Mouse (Mus musculus) forebrain, embryonic 14.5 days (tissue): Measurements from ENCODE around the gene Creb3l2. TPM values are rescaled to one million over a fixed set of nuclear protein-coding genes. Genes with fewer than 3 reads are reported as not detected.

Experiments used
- ATAC-seq: fragments of 200-750 bp; cut with Nextera tagmentation; 2 replicates; pipeline ENCODE4 v1.8.0; 2017; ENCODE audit warnings: mild to moderate bottlenecking, moderate library complexity
- DNase-seq: peaks from one replicate; pipeline ENCODE4 v3.0.0-alpha.2; 2015; ENCODE audit warnings: low spot score
- H3K27ac ChIP-seq: fragments of 300-500 bp; sonication (generic); 2 replicates; pipeline ENCODE4 v1.5.1; 2014; ENCODE audit warnings: low read depth, mild to moderate bottlenecking, control low read depth, low read length, moderate library complexity
- H3K27me3 ChIP-seq: fragments of 300-500 bp; sonication (generic); replicated peaks from 2 replicates; pipeline ENCODE4 v1.6.1; 2014; ENCODE audit warnings: low read length, control low read depth, mixed read lengths; ENCODE audit not compliant: control insufficient read depth, insufficient read depth
- H3K36me3 ChIP-seq: fragments of 300-500 bp; sonication (generic); 2 replicates; pipeline ENCODE4 v1.6.1; 2014; ENCODE audit warnings: low read length, control low read depth; ENCODE audit not compliant: control insufficient read depth, insufficient read depth
- H3K4me1 ChIP-seq: fragments of 300-500 bp; sonication (generic); 2 replicates; pipeline ENCODE4 v1.6.1; 2014; ENCODE audit warnings: antibody characterized with exemption, low read length, control low read depth; ENCODE audit not compliant: control insufficient read depth, insufficient read depth
- H3K4me2 ChIP-seq: fragments of 300-500 bp; sonication (generic); 2 replicates; pipeline ENCODE4 v1.6.1; 2014; ENCODE audit warnings: mild to moderate bottlenecking, control low read depth, low read length
- H3K4me3 ChIP-seq: fragments of 300-500 bp; sonication (generic); 2 replicates; pipeline ENCODE4 v1.5.1; 2014; ENCODE audit warnings: low read depth, low read length, control low read depth
- H3K9ac ChIP-seq: fragments of 300-500 bp; sonication (generic); 2 replicates; pipeline ENCODE4 v1.6.1; 2014; ENCODE audit warnings: mild to moderate bottlenecking, low read length, control low read depth, moderate library complexity
- H3K9me3 ChIP-seq: fragments of 300-500 bp; sonication (generic); replicated peaks from 2 replicates; pipeline ENCODE4 v1.6.1; 2016; ENCODE audit warnings: low read length, control low read depth, mixed read lengths; ENCODE audit not compliant: control insufficient read depth
- WGBS: fragments of 180-500 bp; shearing (Covaris S2); extraction: QIAGEN DNeasy Blood & Tissue Kit; methylation state at CpG from one replicate; pipeline ENCODE4 v1.1.7; 2014; 5-methylcytosine and 5-hydroxymethylcytosine counted together
- polyA plus RNA-seq: library from polyadenylated mRNA; unstranded; fragments of >200 nt; fragmentation: Nextera tagmentation; extraction: Ambion mirVana; gene quantifications from 2 replicates; pipeline ENCODE4 v1.2.1, GENCODE M21; 2014

Gene Creb3l2
- polyA plus RNA-seq, 1 experiment from 2014 or later, result 2.4 TPM

DNA sequence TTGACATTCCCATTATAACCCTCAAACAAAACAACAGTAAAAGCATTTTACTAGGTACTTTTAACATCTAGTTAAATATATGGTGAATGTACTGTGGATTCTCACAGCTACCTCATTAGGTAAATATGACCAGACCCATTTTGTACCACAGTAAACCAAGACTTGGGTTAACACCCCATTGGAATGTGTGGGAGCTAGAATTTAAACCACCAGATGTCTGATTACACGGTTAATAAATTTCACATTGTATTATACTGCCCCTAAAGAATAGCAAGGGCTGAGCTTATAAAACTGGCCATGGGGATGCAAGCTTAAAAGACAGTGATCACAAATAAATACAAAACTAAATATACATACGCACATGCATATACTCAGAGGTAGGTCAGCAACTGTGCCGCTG, 34.1 kb downstream of the Creb3l2 start:
- no peaks in the 10 kb centered on the region for H3K36me3 ChIP-seq
- H3K4me3 ChIP-seq, result no peak overlapping the region
- no peaks in the 10 kb centered on the region for H3K9me3 ChIP-seq
- DNase-seq, result no peak
- no peak overlapping the region for H3K27ac ChIP-seq
- H3K4me2 ChIP-seq, result no peak overlapping the region
- no peak for ATAC-seq
- no peaks in the 10 kb centered on the region for H3K4me1 ChIP-seq
- no peak overlapping the region for H3K9ac ChIP-seq
- no peaks in the 10 kb centered on the region for H3K27me3 ChIP-seq
- WGBS, result 94% methylated on average over 3 of the region's 3 CpGs

DNA sequence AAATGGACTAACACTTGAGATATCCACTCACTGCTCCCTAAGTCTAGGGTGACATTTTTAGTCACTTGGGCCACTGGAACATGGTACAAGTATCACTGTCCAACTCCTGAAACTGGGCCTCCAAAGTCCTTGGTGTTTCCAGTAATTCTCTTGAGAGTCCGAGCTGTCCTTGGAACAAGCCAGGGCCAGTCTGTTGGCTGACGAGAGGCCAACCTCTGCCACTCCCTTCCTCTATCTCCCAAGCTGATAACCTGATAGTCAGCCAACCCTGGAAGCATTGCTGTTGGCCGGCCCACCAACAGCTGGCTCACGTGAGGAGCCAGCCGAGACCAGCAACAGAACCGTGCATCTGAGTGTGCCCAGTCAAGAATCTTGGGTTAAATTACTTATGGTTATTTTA, 35.0 kb downstream of the Creb3l2 start:
- Histone ChIP-seq H3K9ac (no peak overlapping the region), H3K27ac (no peak overlapping the region), H3K36me3 (no peaks in the 10 kb centered on the region), H3K4me1 (no peaks in the 10 kb centered on the region), H3K27me3 (no peaks in the 10 kb centered on the region), H3K4me2 (no peak overlapping the region), H3K9me3 (no peaks in the 10 kb centered on the region), H3K4me3 (no peak overlapping the region)
- 94% methylated on average over 6 of the region's 6 CpGs for WGBS
- ATAC-seq, result no peak
- DNase-seq, result no peak

DNA sequence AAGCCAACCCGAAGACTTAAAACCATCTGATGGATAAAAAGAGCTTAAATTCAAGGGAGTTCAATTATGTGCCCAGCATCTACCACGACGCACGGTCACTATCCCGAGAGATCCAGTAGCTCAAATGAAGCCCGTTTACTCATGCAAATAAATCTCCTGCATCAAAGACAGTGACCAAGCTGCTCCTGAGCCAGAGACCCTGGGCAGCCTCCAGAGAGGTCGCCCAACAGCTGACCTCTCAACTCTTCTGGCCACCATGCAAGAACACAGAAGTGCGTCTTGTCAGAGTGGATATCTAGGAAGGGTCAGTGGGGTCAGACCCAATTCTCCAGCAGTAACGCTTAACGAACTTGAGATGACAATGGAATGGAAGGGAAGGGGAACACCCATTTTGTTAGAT, 35.9 kb downstream of the Creb3l2 start:
- DNase-seq (no peak), ATAC-seq (no peak)
- no peaks in the 10 kb centered on the region for H3K27me3 ChIP-seq
- no peaks in the 10 kb centered on the region for H3K4me1 ChIP-seq
- H3K27ac ChIP-seq, result no peak overlapping the region
- no peaks in the 10 kb centered on the region for H3K9me3 ChIP-seq
- no peak overlapping the region for H3K4me2 ChIP-seq
- WGBS, result 83% methylated on average over 10 of the region's 10 CpGs
- H3K4me3 ChIP-seq, result no peak overlapping the region
- H3K9ac ChIP-seq, result no peak overlapping the region
- H3K36me3 ChIP-seq, result no peaks in the 10 kb centered on the region

DNA sequence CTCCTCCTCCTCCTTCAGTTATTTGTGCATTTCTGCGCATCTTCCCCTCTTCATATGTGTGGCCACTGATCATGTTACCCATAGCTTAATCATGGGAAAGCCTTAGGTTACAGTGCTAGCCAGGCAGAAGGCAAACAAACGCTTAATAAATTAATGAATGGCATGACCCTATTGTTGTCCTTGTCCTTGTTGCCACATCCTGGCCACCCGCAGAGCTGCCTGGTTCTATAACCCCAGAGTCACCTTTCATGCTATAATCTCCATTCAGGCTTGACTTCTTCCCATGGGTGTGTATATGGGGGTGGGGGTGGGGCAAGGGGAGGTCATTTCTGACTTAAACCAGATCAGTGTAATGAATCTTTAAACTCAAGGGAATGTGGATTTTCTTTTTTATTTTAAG, 37.6 kb downstream of the Creb3l2 start:
- no peak overlapping the region for H3K4me2 ChIP-seq
- H3K27me3 ChIP-seq, result no peaks in the 10 kb centered on the region
- ATAC-seq (no peak), DNase-seq (no peak)
- no peak overlapping the region for H3K4me3 ChIP-seq
- no peak overlapping the region for H3K27ac ChIP-seq
- no peak overlapping the region for H3K9ac ChIP-seq
- no peaks in the 10 kb centered on the region for H3K4me1 ChIP-seq
- no peaks in the 10 kb centered on the region for H3K36me3 ChIP-seq
- WGBS, result 71% methylated on average over 3 of the region's 3 CpGs
- H3K9me3 ChIP-seq, result no peaks in the 10 kb centered on the region

DNA sequence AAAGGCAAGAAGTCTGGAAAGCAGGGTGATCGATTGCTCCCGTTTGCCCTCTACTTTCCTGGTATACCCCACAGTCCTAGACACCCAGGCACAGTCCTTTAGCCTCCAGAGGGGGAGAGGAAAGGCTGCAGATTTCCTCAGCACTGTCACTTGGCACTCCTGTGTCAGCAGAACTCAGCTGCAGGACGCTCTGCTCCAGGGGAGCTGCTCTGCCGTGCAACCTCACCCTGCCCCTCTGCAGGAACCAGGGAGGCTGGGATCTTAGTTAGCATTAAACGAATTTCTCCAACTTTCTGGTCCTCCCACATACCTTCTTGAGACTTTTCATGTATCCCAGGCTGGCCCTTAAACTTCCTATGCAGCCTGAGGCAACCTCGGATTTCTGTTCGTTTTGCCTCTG, 40.0 kb downstream of the Creb3l2 start:
- no peak overlapping the region for H3K4me3 ChIP-seq
- H3K27ac ChIP-seq, result no peak overlapping the region
- H3K36me3 ChIP-seq, result no peaks in the 10 kb centered on the region
- H3K27me3 ChIP-seq, result no peaks in the 10 kb centered on the region
- WGBS, result 61% methylated on average over 7 of the region's 7 CpGs
- ATAC-seq (no peak), DNase-seq (no peak)
- H3K9me3 ChIP-seq, result no peaks in the 10 kb centered on the region
- H3K9ac ChIP-seq, result no peak overlapping the region
- no peaks in the 10 kb centered on the region for H3K4me1 ChIP-seq
- no peak overlapping the region for H3K4me2 ChIP-seq

DNA sequence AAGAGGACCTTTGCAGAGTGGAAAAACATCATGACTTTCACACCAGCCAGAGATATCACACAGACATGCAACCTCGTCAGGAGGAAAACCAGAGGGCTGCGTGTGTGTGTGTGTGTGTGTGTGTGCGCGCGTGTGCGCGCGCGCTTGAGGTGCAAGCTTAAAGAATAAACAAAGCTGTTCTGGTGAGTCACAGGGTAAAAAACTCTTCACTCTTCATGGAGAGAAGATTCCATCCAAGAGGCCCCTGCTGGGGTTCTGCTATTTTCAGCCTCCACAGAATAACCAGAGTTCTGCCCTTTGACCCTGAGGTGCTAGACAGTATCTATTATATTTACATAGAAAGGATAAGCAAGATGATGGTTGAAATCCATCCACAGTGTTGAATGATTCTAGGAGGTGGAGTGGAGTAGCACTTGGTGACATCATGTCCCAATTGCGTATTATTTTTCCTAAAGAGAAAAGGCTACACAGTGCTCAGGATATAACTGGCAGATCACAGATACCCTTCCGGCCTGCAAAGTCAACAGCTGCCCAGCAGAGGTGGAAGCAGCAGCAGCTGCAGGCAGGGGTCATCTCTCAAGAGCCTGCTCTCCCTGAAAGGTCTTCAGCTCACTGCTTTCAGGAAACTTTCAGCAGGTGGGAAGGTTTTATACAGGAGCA, 41.0 kb downstream of the Creb3l2 start:
- H3K4me3 ChIP-seq, result no peak overlapping the region
- H3K4me1 ChIP-seq, result no peaks in the 10 kb centered on the region
- ATAC-seq, result no peak
- no peak overlapping the region for H3K9ac ChIP-seq
- 88% methylated on average over 11 of the region's 11 CpGs for WGBS
- no peaks in the 10 kb centered on the region for H3K9me3 ChIP-seq
- DNase-seq, result no peak
- no peak overlapping the region for H3K27ac ChIP-seq
- no peaks in the 10 kb centered on the region for H3K27me3 ChIP-seq
- H3K4me2 ChIP-seq, result no peak overlapping the region
- no peaks in the 10 kb centered on the region for H3K36me3 ChIP-seq

DNA sequence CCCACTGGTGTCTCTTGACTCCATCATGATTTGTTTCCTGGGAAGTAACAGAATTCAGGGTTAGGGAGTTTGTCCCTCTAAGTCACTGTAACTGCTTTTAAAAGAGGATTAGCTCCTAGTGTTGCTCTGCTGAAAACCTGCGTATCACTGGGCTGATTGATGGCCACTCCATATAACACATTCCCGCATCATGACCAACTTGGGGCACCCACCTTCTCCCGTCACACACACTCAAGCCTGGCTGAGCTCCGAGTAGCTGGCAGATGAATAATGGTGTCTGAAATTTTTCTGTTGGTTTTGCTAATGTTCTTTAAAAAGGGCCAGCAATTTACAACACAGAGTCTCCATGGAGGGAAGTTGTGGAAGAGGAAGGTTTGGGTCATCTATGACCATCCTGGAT, 41.8 kb downstream of the Creb3l2 start:
- ATAC-seq (no peak), DNase-seq (no peak)
- Histone ChIP-seq H3K36me3 (no peaks in the 10 kb centered on the region), H3K9me3 (no peaks in the 10 kb centered on the region), H3K27me3 (no peaks in the 10 kb centered on the region), H3K27ac (no peak overlapping the region), H3K4me3 (no peak overlapping the region), H3K9ac (no peak overlapping the region), H3K4me1 (no peaks in the 10 kb centered on the region), H3K4me2 (no peak overlapping the region)
- 92% methylated on average over 4 of the region's 4 CpGs for WGBS

DNA sequence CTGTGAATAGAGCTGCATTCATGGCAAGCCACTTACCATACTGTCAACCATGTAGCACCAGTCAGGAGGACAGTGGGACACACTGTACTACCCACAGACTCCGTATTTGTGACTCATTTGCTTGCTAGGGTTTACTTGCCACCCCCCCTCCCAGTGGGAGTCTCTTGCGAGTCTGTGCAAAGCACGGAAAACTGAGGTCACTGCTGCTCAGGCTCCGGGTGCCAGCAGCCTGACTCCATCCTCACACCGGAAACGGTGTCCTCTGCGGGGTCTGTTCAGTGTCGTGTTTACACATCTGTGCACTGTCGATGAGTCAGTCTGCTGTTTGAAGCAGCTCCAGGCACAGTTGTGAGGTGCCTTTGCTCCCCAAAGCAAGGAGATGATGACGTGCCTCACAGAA, 43.0 kb downstream of the Creb3l2 start:
- Histone ChIP-seq H3K4me2 (no peak overlapping the region), H3K9ac (no peak overlapping the region), H3K27ac (no peak overlapping the region), H3K36me3 (no peaks in the 10 kb centered on the region), H3K4me3 (no peak overlapping the region), H3K4me1 (no peaks in the 10 kb centered on the region), H3K27me3 (no peaks in the 10 kb centered on the region), H3K9me3 (no peaks in the 10 kb centered on the region)
- ATAC-seq (no peak), DNase-seq (no peak)
- WGBS, result 87% methylated on average over 10 of the region's 10 CpGs

DNA sequence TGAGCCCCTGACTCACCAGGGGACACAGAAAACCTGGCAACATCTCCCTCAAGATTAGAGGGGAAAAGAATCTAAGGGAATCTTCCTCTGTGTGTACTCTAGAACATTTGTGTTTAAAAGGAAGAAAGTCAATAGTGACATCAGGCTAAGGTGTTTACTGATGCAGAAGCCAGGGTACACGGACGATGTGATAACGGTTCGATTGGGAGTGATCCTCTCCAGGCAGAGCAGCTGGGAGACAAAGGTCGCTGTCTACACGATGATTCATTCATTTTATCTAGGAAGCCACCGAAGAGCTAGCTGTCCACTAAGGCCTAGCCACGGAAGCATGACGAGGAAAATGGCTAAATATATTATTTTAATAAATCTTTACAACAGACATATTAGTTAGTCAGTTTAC, 44.0 kb downstream of the Creb3l2 start:
- no peak overlapping the region for H3K4me2 ChIP-seq
- H3K9ac ChIP-seq, result no peak overlapping the region
- H3K4me3 ChIP-seq, result no peak overlapping the region
- WGBS, result 90% methylated on average over 9 of the region's 9 CpGs
- H3K36me3 ChIP-seq, result no peaks in the 10 kb centered on the region
- H3K4me1 ChIP-seq, result no peaks in the 10 kb centered on the region
- no peak for ATAC-seq
- no peaks in the 10 kb centered on the region for H3K9me3 ChIP-seq
- no peak overlapping the region for H3K27ac ChIP-seq
- H3K27me3 ChIP-seq, result no peaks in the 10 kb centered on the region
- DNase-seq, result no peak
